13 mouse cellular contexts compared by ENCODE assay signal in genomic region chr8:127809203-127810155, GRCm38 (mm10).
A peak's percentile ranks its signal among the peaks of the same experiment; 100 is the strongest.
DNase-seq lines count a peak whose midpoint lies in the region; ATAC-seq and TF ChIP-seq lines count a peak whose summit lies in the region.
"Had no signal": no experiment of that assay in that cellular context is flagged by ENCODE, and none has a peak within 500 bp of the region (broad histone marks: within the 10 kb centered on the region; RNA-seq: fewer than 3 reads in every experiment).

No protein-coding gene starts in this region.

- H3K27ac ChIP-seq in heart, embryonic 12.5 days (ENCODE audit: poor library complexity, severe bottlenecking): no peak overlapping the region
- peak overlapping the region; percentile 32; the same call in 1 of the 2 replicates for H3K27ac ChIP-seq in lung, embryonic 14.5 days (ENCODE audit: low read depth)
- H3K27ac ChIP-seq in limb, embryonic 13.5 days: 0 out of 2 replicates have a peak overlapping the region, but pooled peaks have one; percentile 16
- H3K27ac ChIP-seq in forebrain, embryonic 16.5 days (ENCODE audit: low read length): no peak overlapping the region; the same call in 1 of the 2 replicates
- H3K27ac ChIP-seq: liver, embryonic 15.5 days; midbrain, embryonic 13.5 days had no signal

- 69% methylated on average over 7 of the region's 7 CpGs for WGBS in heart, embryonic 12.5 days
- WGBS in lung, embryonic 14.5 days: 45% methylated on average over 7 of the region's 7 CpGs
- 29% methylated on average over 7 of the region's 7 CpGs for WGBS in limb, embryonic 13.5 days
- 75% methylated on average over 7 of the region's 7 CpGs for WGBS in forebrain, embryonic 16.5 days

- H3K4me2 ChIP-seq in heart, embryonic 12.5 days: no peak overlapping the region
- H3K4me2 ChIP-seq in lung, embryonic 14.5 days: no peak overlapping the region
- H3K4me2 ChIP-seq in limb, embryonic 13.5 days (replicated peaks): no peak overlapping the region
- no peak overlapping the region for H3K4me2 ChIP-seq in forebrain, embryonic 16.5 days (ENCODE audit: low read length)
- H3K4me2 ChIP-seq: liver, embryonic 15.5 days; midbrain, embryonic 13.5 days had no signal

- no peaks in the 10 kb centered on the region for H3K9me3 ChIP-seq in heart, embryonic 12.5 days (replicated peaks)
- no peaks in the 10 kb centered on the region for H3K9me3 ChIP-seq in lung, embryonic 14.5 days (ENCODE audit: low read depth, low read length)
- no peaks in the 10 kb centered on the region for H3K9me3 ChIP-seq in limb, embryonic 13.5 days
- no peaks in the 10 kb centered on the region for H3K9me3 ChIP-seq in forebrain, embryonic 16.5 days (ENCODE audit: control insufficient read depth, low read length)
- H3K9me3 ChIP-seq: liver, embryonic 15.5 days; midbrain, embryonic 13.5 days had no signal

- TF ChIP-seq CTCF in lung, embryonic 14.5 days (IDR thresholded peaks at IDR 0.05; ENCODE audit: low read depth): no peak

- no peak overlapping the region for H3K9ac ChIP-seq in heart, embryonic 12.5 days
- H3K9ac ChIP-seq in lung, embryonic 14.5 days: no peak overlapping the region
- no peak overlapping the region for H3K9ac ChIP-seq in limb, embryonic 13.5 days
- H3K9ac ChIP-seq in forebrain, embryonic 16.5 days (replicated peaks; ENCODE audit: low read depth, low read length): no peak overlapping the region
- H3K9ac ChIP-seq: liver, embryonic 15.5 days; midbrain, embryonic 13.5 days had no signal

- H3K27me3 ChIP-seq in heart, embryonic 12.5 days (replicated peaks): no peaks in the 10 kb centered on the region
- H3K27me3 ChIP-seq in lung, embryonic 14.5 days (ENCODE audit: insufficient read depth, low read length): no peaks in the 10 kb centered on the region
- H3K27me3 ChIP-seq in limb, embryonic 13.5 days: peaks cover 6% of the 10 kb centered on the region; the same call in 1 of the 2 replicates
- no peaks in the 10 kb centered on the region for H3K27me3 ChIP-seq in forebrain, embryonic 16.5 days (replicated peaks; ENCODE audit: control insufficient read depth, insufficient read depth, low read length)
- H3K27me3 ChIP-seq: liver, embryonic 15.5 days; midbrain, embryonic 13.5 days had no signal

- no peaks in the 10 kb centered on the region for H3K4me1 ChIP-seq in heart, embryonic 12.5 days (replicated peaks)
- peaks cover 4% of the 10 kb centered on the region; the same call in 1 of the 2 replicates for H3K4me1 ChIP-seq in lung, embryonic 14.5 days (ENCODE audit: insufficient read depth)
- peaks cover 17% of the 10 kb centered on the region for H3K4me1 ChIP-seq in limb, embryonic 13.5 days
- no peaks in the 10 kb centered on the region for H3K4me1 ChIP-seq in forebrain, embryonic 16.5 days (replicated peaks; ENCODE audit: control insufficient read depth, insufficient read depth, low read length)
- H3K4me1 ChIP-seq: liver, embryonic 15.5 days had no signal

- no peak for ATAC-seq in heart, embryonic 12.5 days (ENCODE audit: insufficient number of reproducible peaks, low FRiP score)
- ATAC-seq in lung, embryonic 14.5 days (ENCODE audit: insufficient read depth): no peak
- ATAC-seq in limb, embryonic 13.5 days (ENCODE audit: low FRiP score, low read depth): peak; percentile 24; the same call in 1 of the 2 replicates
- no peak for ATAC-seq in forebrain, embryonic 16.5 days
- ATAC-seq: intestine, postnatal 0 days; midbrain, embryonic 13.5 days had no signal

- no peak overlapping the region for H3K4me3 ChIP-seq in heart, embryonic 12.5 days
- no peak overlapping the region for H3K4me3 ChIP-seq in lung, embryonic 14.5 days (ENCODE audit: low read depth, low read length)
- no peak overlapping the region for H3K4me3 ChIP-seq in limb, embryonic 13.5 days
- no peak overlapping the region for H3K4me3 ChIP-seq in forebrain, embryonic 16.5 days (replicated peaks; ENCODE audit: low read length)
- H3K4me3 ChIP-seq: liver, embryonic 15.5 days; midbrain, embryonic 13.5 days had no signal

- H3K36me3 ChIP-seq in heart, embryonic 12.5 days: no peaks in the 10 kb centered on the region
- no peaks in the 10 kb centered on the region for H3K36me3 ChIP-seq in lung, embryonic 14.5 days (ENCODE audit: insufficient read depth)
- no peaks in the 10 kb centered on the region for H3K36me3 ChIP-seq in limb, embryonic 13.5 days
- H3K36me3 ChIP-seq in forebrain, embryonic 16.5 days (ENCODE audit: control insufficient read depth, insufficient read depth): no peaks in the 10 kb centered on the region
- H3K36me3 ChIP-seq: liver, embryonic 15.5 days; midbrain, embryonic 13.5 days had no signal

- DNase-seq in heart, adult 11 months: peak; percentile 94
- DNase-seq in lung, embryonic 14.5 days: peak; percentile 48
- no peak for DNase-seq in lung, postnatal 4 days
- no peak for DNase-seq in cerebellum, adult 8-10 months
- no peak for DNase-seq in liver
- DNase-seq: cerebellum, postnatal 36 days; thymus, postnatal 14 days had no signal

Comparison
In these comparisons a context has a peak if more than half of its experiments do, and no peak if none do; other contexts are left out.
1. DNase-seq: peak in heart, adult 11 months (single experiment) and lung, embryonic 14.5 days (single experiment); none in lung, postnatal 4 days (0 of 2), cerebellum, adult 8-10 months (single experiment) and liver (single experiment).
2. H3K27ac ChIP-seq: peak in lung, embryonic 14.5 days (single experiment) and limb, embryonic 13.5 days (single experiment); none in heart, embryonic 12.5 days (single experiment) and forebrain, embryonic 16.5 days (single experiment).